Mouse (Mus musculus): ENCODE measurements around the gene Ddx56.

Ddx56 gene

GRCm38 (mm10) chr11:6267320-6268254 is at the start of gene Ddx56:
Gene Ddx56 (minus strand): TSS chr11:6267772.
- peak; percentile 93 for DNase-seq (ENCODE audit: low spot score)

GRCm38 (mm10) chr11:6316821-6317220 is 49.2 kb upstream of the Ddx56 start:
- no peak for DNase-seq (ENCODE audit: low spot score)

GRCm38 (mm10) chr11:6313874-6314406 is 46.4 kb upstream of the Ddx56 start:
- no peak for DNase-seq (ENCODE audit: low spot score)

- DNase-seq (ENCODE audit: low spot score), result no peak
These were observed 40.6 kb upstream of the Ddx56 start for GRCm38 (mm10) chr11:6308181-6308580.

GRCm38 (mm10) chr11:6305943-6306430 is 38.4 kb upstream of the Ddx56 start:
- no peak for DNase-seq (ENCODE audit: low spot score)

- DNase-seq (ENCODE audit: low spot score), result no peak
These were observed 35.2 kb upstream of the Ddx56 start for GRCm38 (mm10) chr11:6302793-6303192.

GRCm38 (mm10) chr11:6299435-6299834 is 31.9 kb upstream of the Ddx56 start:
- DNase-seq (ENCODE audit: low spot score), result no peak

GRCm38 (mm10) chr11:6296077-6296476 is 28.5 kb upstream of the Ddx56 start:
- no peak for DNase-seq (ENCODE audit: low spot score)

GRCm38 (mm10) chr11:6294632-6295031 is 27.1 kb upstream of the Ddx56 start:
- no peak for DNase-seq (ENCODE audit: low spot score)

GRCm38 (mm10) chr11:6293601-6294000 is 26.0 kb upstream of the Ddx56 start:
- no peak for DNase-seq (ENCODE audit: low spot score)

GRCm38 (mm10) chr11:6292988-6293349 is 25.4 kb upstream of the Ddx56 start:
- no peak for DNase-seq (ENCODE audit: low spot score)

GRCm38 (mm10) chr11:6292116-6292987 is 24.8 kb upstream of the Ddx56 start:
- peak; percentile 77 for DNase-seq (ENCODE audit: low spot score)

- peak; percentile 97 for DNase-seq (ENCODE audit: low spot score)
These were observed 24.0 kb upstream of the Ddx56 start, which contains the start of gene Ogdh for GRCm38 (mm10) chr11:6291401-6292115. Gene Ogdh (plus strand): TSS chr11:6291633.

GRCm38 (mm10) chr11:6290883-6291282 is 23.3 kb upstream of the Ddx56 start:
- DNase-seq (ENCODE audit: low spot score), result no peak

- no peak for DNase-seq (ENCODE audit: low spot score)
These were observed 22.6 kb upstream of the Ddx56 start for GRCm38 (mm10) chr11:6290138-6290537.

- no peak for DNase-seq (ENCODE audit: low spot score)
These were observed 15.4 kb upstream of the Ddx56 start for GRCm38 (mm10) chr11:6282940-6283339.

- DNase-seq (ENCODE audit: low spot score), result no peak
These were observed 8.9 kb upstream of the Ddx56 start for GRCm38 (mm10) chr11:6276466-6276865.

GRCm38 (mm10) chr11:6275094-6275484 is 7.5 kb upstream of the Ddx56 start:
- no peak for DNase-seq (ENCODE audit: low spot score)

- peak; percentile 95 for DNase-seq (ENCODE audit: low spot score)
These were observed 7.0 kb upstream of the Ddx56 start, which contains the start of gene Tmed4 for GRCm38 (mm10) chr11:6274387-6275093. Gene Tmed4 (minus strand): TSS chr11:6274870.

GRCm38 (mm10) chr11:6273607-6274006 is 6.0 kb upstream of the Ddx56 start:
- no peak for DNase-seq (ENCODE audit: low spot score)

- DNase-seq (ENCODE audit: low spot score), result no peak
These were observed 951 bp downstream of the Ddx56 start for GRCm38 (mm10) chr11:6266621-6267020.

Data from testis, postnatal 14 days (tissue).